Mouse (Mus musculus): Measurements from ENCODE around the gene Mpnd. TPM values are rescaled to one million over a fixed set of nuclear protein-coding genes. Genes with fewer than 3 reads are reported as not detected.

Mpnd gene
- polyA plus RNA-seq, 1 experiment from 2014 or later: 77.5 TPM

DNA sequence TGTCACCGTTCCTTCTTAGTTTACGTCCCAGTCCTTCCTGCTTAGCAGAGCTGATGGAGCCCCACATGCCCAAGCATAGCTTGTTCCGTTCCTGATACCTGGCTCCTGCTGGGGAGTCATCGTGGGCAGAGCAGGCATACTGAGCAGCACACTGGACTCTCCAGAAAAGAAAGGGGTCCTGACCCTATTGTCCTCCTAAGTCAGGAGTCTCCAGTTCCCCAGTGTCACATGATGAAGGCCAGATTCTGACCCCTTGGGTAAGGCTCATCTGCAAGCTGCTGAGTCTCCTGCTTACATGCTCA is 17.4 kb downstream of the Mpnd start:
- Histone ChIP-seq H3K4me1 (ENCODE audit: control insufficient read depth, insufficient read depth, low read length) (peaks cover 19% of the 10 kb centered on the region; the same call in 1 of the 2 replicates), H3K4me3 (ENCODE audit: low read length) (no peak overlapping the region), H3K27me3 (replicated peaks; ENCODE audit: control insufficient read depth, insufficient read depth, low read length) (no peaks in the 10 kb centered on the region), H3K27ac (ENCODE audit: low read length) (no peak overlapping the region), H3K9ac (ENCODE audit: low read depth, low read length) (no peak overlapping the region), H3K9me3 (ENCODE audit: control insufficient read depth, low read length) (no peaks in the 10 kb centered on the region), H3K36me3 (ENCODE audit: control insufficient read depth, insufficient read depth, low read length) (peaks cover 13% of the 10 kb centered on the region), H3K4me2 (ENCODE audit: low read depth, low read length) (no peak overlapping the region)
- no peak for ATAC-seq
- WGBS: 83% methylated on average over 4 of the region's 4 CpGs

DNA sequence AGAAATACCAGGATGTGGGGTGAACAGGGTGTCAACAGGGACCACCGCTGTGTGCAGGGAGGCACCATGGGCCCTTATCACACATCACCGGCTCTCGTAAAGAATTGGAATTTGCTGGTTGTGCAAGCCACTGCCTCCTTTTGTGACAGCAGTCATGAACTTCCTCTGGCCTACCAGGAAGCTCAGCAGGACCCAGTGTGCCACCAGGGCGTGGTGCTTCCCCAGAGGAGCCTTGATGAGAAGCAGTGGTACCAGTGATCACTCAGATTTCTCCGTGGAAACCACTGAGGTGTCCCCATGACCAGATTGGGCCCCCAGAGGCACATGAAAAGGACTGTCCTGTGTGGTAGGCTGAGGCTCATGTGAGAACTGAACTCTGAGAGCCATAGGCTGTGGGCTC is 17.9 kb downstream of the Mpnd start:
- Histone ChIP-seq H3K27me3 (replicated peaks; ENCODE audit: control insufficient read depth, insufficient read depth, low read length) (no peaks in the 10 kb centered on the region), H3K4me1 (ENCODE audit: control insufficient read depth, insufficient read depth, low read length) (peaks cover 19% of the 10 kb centered on the region; the same call in 1 of the 2 replicates), H3K4me2 (ENCODE audit: low read depth, low read length) (no peak overlapping the region), H3K4me3 (ENCODE audit: low read length) (no peak overlapping the region), H3K9ac (ENCODE audit: low read depth, low read length) (no peak overlapping the region), H3K27ac (ENCODE audit: low read length) (peak overlapping the region; percentile 10; the same call in 1 of the 2 replicates), H3K36me3 (ENCODE audit: control insufficient read depth, insufficient read depth, low read length) (peaks cover 9% of the 10 kb centered on the region), H3K9me3 (ENCODE audit: control insufficient read depth, low read length) (no peaks in the 10 kb centered on the region)
- ATAC-seq: peak; percentile 27
- 65% methylated on average over 5 of the region's 5 CpGs for WGBS

DNA sequence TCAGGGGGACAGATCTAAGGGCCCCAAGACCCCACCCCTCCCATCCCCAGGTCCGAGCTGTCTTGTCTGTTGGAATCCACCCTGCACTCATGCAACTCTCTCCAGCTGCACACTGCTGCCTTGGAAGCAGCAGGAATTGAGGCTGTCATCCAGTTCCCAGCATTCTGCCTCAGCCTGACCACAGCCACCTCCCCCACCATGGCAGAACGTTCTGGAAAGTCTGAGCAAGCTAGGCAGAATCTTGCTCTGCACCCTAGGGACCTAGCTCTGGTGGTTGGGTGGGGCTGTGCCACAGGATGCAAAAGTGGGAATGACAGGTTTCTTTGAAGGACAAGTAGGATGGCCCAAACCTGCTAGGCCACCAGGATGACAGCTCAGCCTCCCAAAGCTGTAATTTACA is 19.0 kb downstream of the Mpnd start:
- Histone ChIP-seq H3K9me3 (ENCODE audit: control insufficient read depth, low read length) (no peaks in the 10 kb centered on the region), H3K27me3 (replicated peaks; ENCODE audit: control insufficient read depth, insufficient read depth, low read length) (no peaks in the 10 kb centered on the region), H3K4me2 (ENCODE audit: low read depth, low read length) (no peak overlapping the region), H3K4me3 (ENCODE audit: low read length) (no peak overlapping the region), H3K36me3 (ENCODE audit: control insufficient read depth, insufficient read depth, low read length) (0 out of 2 replicates have a peak, but pooled peaks cover 4% of the 10 kb centered on the region), H3K27ac (ENCODE audit: low read length) (no peak overlapping the region), H3K4me1 (ENCODE audit: control insufficient read depth, insufficient read depth, low read length) (peaks cover 19% of the 10 kb centered on the region; the same call in 1 of the 2 replicates), H3K9ac (ENCODE audit: low read depth, low read length) (no peak overlapping the region)
- WGBS: 68% methylated on average over 2 of the region's 2 CpGs
- ATAC-seq: no peak

DNA sequence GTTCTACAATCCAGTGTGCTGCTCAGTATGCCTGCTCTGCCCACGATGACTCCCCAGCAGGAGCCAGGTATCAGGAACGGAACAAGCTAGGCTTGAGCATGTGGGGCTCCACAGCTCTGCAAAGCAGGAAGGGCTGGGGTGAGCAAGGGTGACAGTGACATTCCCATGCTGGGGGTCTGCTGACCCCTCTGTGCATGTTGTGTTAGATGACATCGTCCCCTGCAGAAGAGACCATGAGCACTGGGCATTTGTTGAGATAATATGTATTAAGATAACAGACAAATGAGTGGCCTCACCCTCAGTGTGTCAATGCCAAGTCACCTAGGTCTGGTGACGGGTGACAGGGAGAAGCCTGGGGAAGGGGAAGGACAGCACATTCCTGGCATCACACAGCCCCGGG is 19.4 kb downstream of the Mpnd start:
- H3K27me3 ChIP-seq (replicated peaks; ENCODE audit: control insufficient read depth, insufficient read depth, low read length): no peaks in the 10 kb centered on the region
- WGBS: 74% methylated on average over 5 of the region's 5 CpGs

DNA sequence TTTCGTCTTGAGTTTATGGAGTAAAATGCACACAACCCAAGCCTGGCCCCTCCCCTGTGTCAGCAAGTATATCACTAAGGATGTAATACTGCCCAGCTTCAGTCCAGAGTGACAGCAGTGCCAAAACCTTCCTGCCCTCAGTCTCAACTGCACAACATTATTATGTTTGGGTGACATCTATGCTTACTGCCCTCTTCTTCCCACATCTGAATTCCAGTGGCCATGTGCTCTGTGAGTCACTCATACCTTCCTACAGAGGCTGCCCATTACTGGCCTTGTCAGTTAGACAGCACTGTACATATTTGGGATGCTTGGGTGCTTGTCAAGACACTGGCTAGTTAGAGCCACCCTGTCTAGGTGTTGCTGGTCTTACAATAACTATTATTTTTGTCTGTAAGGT is 20.8 kb downstream of the Mpnd start:
- Histone ChIP-seq H3K36me3 (ENCODE audit: control insufficient read depth, insufficient read depth, low read length) (no peaks in the 10 kb centered on the region), H3K4me3 (ENCODE audit: low read length) (no peak overlapping the region), H3K27me3 (replicated peaks; ENCODE audit: control insufficient read depth, insufficient read depth, low read length) (no peaks in the 10 kb centered on the region), H3K4me2 (ENCODE audit: low read depth, low read length) (no peak overlapping the region), H3K9me3 (ENCODE audit: control insufficient read depth, low read length) (no peaks in the 10 kb centered on the region), H3K9ac (ENCODE audit: low read depth, low read length) (no peak overlapping the region), H3K27ac (ENCODE audit: low read length) (no peak overlapping the region), H3K4me1 (ENCODE audit: control insufficient read depth, insufficient read depth, low read length) (peaks cover 19% of the 10 kb centered on the region; the same call in 1 of the 2 replicates)
- WGBS: 78% methylated on average over 1 of the region's 1 CpGs
- ATAC-seq: no peak

More for the DNA sequence above, 19.4 kb downstream of the Mpnd start:
- Histone ChIP-seq H3K4me2 (ENCODE audit: low read depth, low read length) (no peak overlapping the region), H3K27ac (ENCODE audit: low read length) (no peak overlapping the region), H3K4me3 (ENCODE audit: low read length) (no peak overlapping the region), H3K4me1 (ENCODE audit: control insufficient read depth, insufficient read depth, low read length) (peaks cover 19% of the 10 kb centered on the region; the same call in 1 of the 2 replicates), H3K9me3 (ENCODE audit: control insufficient read depth, low read length) (no peaks in the 10 kb centered on the region), H3K9ac (ENCODE audit: low read depth, low read length) (no peak overlapping the region), H3K36me3 (ENCODE audit: control insufficient read depth, insufficient read depth, low read length) (0 out of 2 replicates have a peak, but pooled peaks cover 4% of the 10 kb centered on the region)
- no peak for ATAC-seq

DNA sequence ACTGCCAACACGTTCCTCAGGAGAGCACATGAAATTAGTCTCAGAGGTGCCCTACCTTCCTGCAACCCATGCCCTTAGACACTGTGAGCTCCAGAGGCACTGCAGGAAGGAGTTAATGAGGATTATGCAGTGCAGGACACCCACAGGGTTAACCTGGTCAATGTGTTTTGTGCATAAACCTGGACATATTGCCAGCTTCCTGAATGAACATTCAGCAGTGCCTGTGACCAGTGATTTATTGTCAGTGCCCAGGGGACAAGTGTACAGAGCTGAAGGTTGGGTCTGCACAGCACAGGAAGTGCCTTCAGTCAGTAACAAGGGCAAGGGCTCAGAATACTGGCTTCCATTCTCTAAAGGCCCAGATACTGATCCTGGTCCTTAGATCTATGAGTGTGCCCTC is 21.4 kb downstream of the Mpnd start:
- no peaks in the 10 kb centered on the region for H3K27me3 ChIP-seq (replicated peaks; ENCODE audit: control insufficient read depth, insufficient read depth, low read length)
- H3K4me1 ChIP-seq (ENCODE audit: control insufficient read depth, insufficient read depth, low read length): peaks cover 19% of the 10 kb centered on the region; the same call in 1 of the 2 replicates
- no peaks in the 10 kb centered on the region for H3K9me3 ChIP-seq (ENCODE audit: control insufficient read depth, low read length)
- H3K27ac ChIP-seq (ENCODE audit: low read length): no peak overlapping the region
- ATAC-seq: no peak
- H3K4me3 ChIP-seq (ENCODE audit: low read length): no peak overlapping the region
- H3K9ac ChIP-seq (ENCODE audit: low read depth, low read length): no peak overlapping the region
- 76% methylated on average over 1 of the region's 1 CpGs for whole genome bisulfite sequencing
- H3K4me2 ChIP-seq (ENCODE audit: low read depth, low read length): no peak overlapping the region
- no peaks in the 10 kb centered on the region for H3K36me3 ChIP-seq (ENCODE audit: control insufficient read depth, insufficient read depth, low read length)

DNA sequence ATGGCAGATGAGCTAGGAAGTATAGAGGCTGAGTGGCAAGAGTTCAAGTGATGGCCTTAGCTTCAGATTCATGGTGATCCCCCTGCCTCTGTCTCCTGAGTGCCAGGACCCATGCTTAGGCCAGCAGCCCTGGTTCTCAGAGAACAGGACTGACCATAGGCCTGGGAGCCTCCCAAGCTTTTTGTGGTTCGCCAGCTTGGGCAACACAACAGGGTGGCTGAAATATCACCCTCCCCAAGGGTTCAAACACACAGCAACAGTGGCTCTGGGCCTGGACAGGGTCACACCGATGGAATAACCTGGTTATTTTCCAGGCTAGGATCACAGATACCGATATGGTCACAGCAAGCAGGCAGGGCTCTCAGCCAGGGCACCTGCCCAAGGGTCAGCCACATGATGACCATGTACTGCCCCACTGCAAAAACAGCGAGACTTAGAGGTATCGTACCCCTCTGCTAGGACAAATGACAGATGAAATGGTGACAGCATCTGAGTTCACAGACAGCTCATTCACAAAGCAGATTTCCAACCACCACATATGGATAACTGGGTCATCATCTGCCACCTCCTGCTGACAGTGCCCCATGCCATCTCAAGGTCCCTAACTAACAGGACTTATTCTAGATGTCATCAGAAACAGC is 22.4 kb downstream of the Mpnd start:
- Histone ChIP-seq H3K36me3 (ENCODE audit: control insufficient read depth, insufficient read depth, low read length) (no peaks in the 10 kb centered on the region), H3K9ac (ENCODE audit: low read depth, low read length) (no peak overlapping the region), H3K4me1 (ENCODE audit: control insufficient read depth, insufficient read depth, low read length) (peaks cover 23% of the 10 kb centered on the region)

DNA sequence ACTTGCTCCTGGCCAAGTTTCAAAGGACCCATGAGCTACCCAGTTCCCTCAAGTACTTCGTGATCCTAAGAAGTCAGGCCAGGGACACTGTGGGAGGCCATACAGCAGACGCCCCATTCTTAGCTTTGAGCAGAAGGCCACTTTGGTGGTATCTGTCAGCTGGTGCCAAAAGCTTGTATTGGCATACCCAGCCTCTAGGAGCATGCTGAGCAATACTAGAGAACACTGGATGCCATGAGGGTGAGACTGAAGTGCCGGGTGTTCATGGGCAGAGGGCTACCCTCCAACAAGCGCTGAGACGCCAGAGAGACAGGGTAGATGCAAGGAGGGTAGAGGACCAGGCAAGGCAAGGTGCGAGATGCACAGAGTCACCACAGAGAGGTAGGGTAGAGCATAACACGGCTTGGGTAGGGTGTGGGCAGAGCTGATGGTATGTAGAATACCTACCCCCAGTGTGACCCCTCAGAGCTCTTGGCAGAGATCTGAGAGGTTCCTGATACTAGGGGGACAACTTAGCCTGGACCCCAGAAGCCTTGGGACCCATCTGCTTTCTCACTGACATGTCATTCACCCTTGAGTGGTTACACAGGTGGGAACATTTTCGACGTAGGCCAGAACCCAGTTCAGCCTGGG is 24.8 kb downstream of the Mpnd start:
- no peaks in the 10 kb centered on the region for H3K9me3 ChIP-seq (ENCODE audit: control insufficient read depth, low read length)
- no peaks in the 10 kb centered on the region for H3K27me3 ChIP-seq (replicated peaks; ENCODE audit: control insufficient read depth, insufficient read depth, low read length)
- peaks cover 34% of the 10 kb centered on the region for H3K4me1 ChIP-seq (ENCODE audit: control insufficient read depth, insufficient read depth, low read length)
- H3K9ac ChIP-seq (ENCODE audit: low read depth, low read length): no peak overlapping the region
- H3K36me3 ChIP-seq (ENCODE audit: control insufficient read depth, insufficient read depth, low read length): peaks cover 4% of the 10 kb centered on the region; the same call in 1 of the 2 replicates
- ATAC-seq: no peak
- H3K4me2 ChIP-seq (ENCODE audit: low read depth, low read length): no peak overlapping the region
- 89% methylated on average over 9 of the region's 9 CpGs for WGBS
- H3K27ac ChIP-seq (ENCODE audit: low read length): no peak overlapping the region
- no peak overlapping the region for H3K4me3 ChIP-seq (ENCODE audit: low read length)

More for the DNA sequence above, 22.4 kb downstream of the Mpnd start:
- Histone ChIP-seq H3K4me3 (ENCODE audit: low read length) (no peak overlapping the region), H3K9me3 (ENCODE audit: control insufficient read depth, low read length) (no peaks in the 10 kb centered on the region), H3K27ac (ENCODE audit: low read length) (no peak overlapping the region), H3K4me2 (ENCODE audit: low read depth, low read length) (no peak overlapping the region), H3K27me3 (replicated peaks; ENCODE audit: control insufficient read depth, insufficient read depth, low read length) (no peaks in the 10 kb centered on the region)
- 85% methylated on average over 5 of the region's 5 CpGs for WGBS
- ATAC-seq: no peak

DNA sequence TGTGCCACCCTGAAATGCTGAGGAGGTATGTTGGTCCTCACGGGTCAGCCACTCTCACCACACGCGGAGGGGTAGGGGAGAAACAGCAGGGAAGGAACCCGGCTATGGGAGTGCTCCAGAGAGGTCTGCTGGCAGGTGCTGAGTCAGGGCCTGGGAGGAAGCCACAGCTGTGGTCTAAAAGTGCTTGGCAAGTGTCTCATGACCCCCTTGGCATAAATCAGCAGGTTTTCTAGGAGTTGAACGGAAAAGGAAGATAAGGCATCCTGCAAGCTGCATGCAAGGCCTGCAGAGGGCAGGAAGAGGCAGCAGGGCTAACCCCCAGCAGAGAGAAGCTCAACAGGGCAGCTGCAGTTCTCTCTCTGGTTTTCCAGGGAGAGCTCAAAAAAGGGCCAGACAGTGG is 25.4 kb downstream of the Mpnd start:
- no peak overlapping the region for H3K9ac ChIP-seq (ENCODE audit: low read depth, low read length)

More for the DNA sequence above, 25.4 kb downstream of the Mpnd start:
- no peaks in the 10 kb centered on the region for H3K9me3 ChIP-seq (ENCODE audit: control insufficient read depth, low read length)
- no peak overlapping the region for H3K4me3 ChIP-seq (ENCODE audit: low read length)
- 60% methylated on average over 5 of the region's 5 CpGs for WGBS
- H3K27ac ChIP-seq (ENCODE audit: low read length): no peak overlapping the region
- H3K4me1 ChIP-seq (ENCODE audit: control insufficient read depth, insufficient read depth, low read length): peaks cover 35% of the 10 kb centered on the region
- H3K27me3 ChIP-seq (replicated peaks; ENCODE audit: control insufficient read depth, insufficient read depth, low read length): no peaks in the 10 kb centered on the region
- no peak for ATAC-seq
- no peak overlapping the region for H3K4me2 ChIP-seq (ENCODE audit: low read depth, low read length)
- H3K36me3 ChIP-seq (ENCODE audit: control insufficient read depth, insufficient read depth, low read length): peaks cover 4% of the 10 kb centered on the region; the same call in 1 of the 2 replicates
